ENCODE assay signal across 20 mouse cellular contexts in the genomic region with DNA sequence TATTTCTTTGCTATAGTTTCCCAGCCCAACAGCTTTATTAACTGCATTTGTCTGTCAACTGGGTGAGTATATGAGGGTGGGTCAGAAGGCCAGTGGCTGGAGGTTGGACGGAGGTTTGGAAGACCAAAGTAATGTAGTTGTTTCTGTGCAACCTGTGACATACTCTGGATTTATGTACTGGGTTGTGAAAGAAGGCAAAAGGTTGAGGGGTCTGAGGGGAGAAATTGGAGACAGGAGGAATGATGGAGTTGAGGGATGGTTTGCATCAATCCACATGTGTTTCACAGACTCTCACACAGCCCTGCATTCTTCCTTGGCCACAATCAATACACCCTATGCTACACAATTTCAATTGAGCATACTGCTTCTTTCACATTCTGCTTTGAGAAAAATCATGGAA. TPM values are rescaled to one million over a fixed set of nuclear protein-coding genes. Genes with fewer than 3 reads are reported as not detected.
A peak's percentile ranks its signal among the peaks of the same experiment; 100 is the strongest.
DNase-seq lines count a peak whose midpoint lies in the region; ATAC-seq lines count a peak whose summit lies in the region.
"Had no signal": no experiment of that assay in that cellular context is flagged by ENCODE, and none has a peak within 500 bp of the region (broad histone marks: within the 10 kb centered on the region; RNA-seq: fewer than 3 reads in every experiment).

No protein-coding gene starts in this region.

- no peak overlapping the region for H3K4me2 ChIP-seq in forebrain, embryonic 15.5 days (replicated peaks)
- H3K4me2 ChIP-seq in midbrain, embryonic 11.5 days, result peak overlapping the region; percentile 75
- H3K4me2 ChIP-seq in midbrain, embryonic 14.5 days (ENCODE audit: low read length), result no peak overlapping the region
- no peak overlapping the region for H3K4me2 ChIP-seq in embryonic facial prominence, embryonic 11.5 days (ENCODE audit: low read depth, low read length)
- peak overlapping the region; percentile 70; the same call in 1 of the 2 replicates for H3K4me2 ChIP-seq in limb, embryonic 12.5 days

- H3K9me3 ChIP-seq in forebrain, embryonic 10.5 days, result no peaks in the 10 kb centered on the region
- no peaks in the 10 kb centered on the region for H3K9me3 ChIP-seq in forebrain, embryonic 15.5 days
- H3K9me3 ChIP-seq in midbrain, embryonic 11.5 days (ENCODE audit: control insufficient read depth, low read length), result no peaks in the 10 kb centered on the region
- H3K9me3 ChIP-seq in midbrain, embryonic 14.5 days (ENCODE audit: control insufficient read depth, low read length), result no peaks in the 10 kb centered on the region
- no peaks in the 10 kb centered on the region for H3K9me3 ChIP-seq in embryonic facial prominence, embryonic 11.5 days (replicated peaks; ENCODE audit: control insufficient read depth, low read length)
- H3K9me3 ChIP-seq in limb, embryonic 12.5 days, result no peaks in the 10 kb centered on the region
- H3K9me3 ChIP-seq: G1E; heart, embryonic 12.5 days had no signal

- 0 out of 2 replicates have a peak overlapping the region, but pooled peaks have one; percentile 100 for H3K27ac ChIP-seq in forebrain, embryonic 10.5 days
- no peak overlapping the region for H3K27ac ChIP-seq in forebrain, embryonic 15.5 days (replicated peaks)
- no peak overlapping the region for H3K27ac ChIP-seq in midbrain, embryonic 11.5 days (ENCODE audit: low read depth, low read length)
- no peak overlapping the region for H3K27ac ChIP-seq in midbrain, embryonic 14.5 days (replicated peaks; ENCODE audit: low read depth, low read length)
- no peak overlapping the region for H3K27ac ChIP-seq in embryonic facial prominence, embryonic 11.5 days (replicated peaks; ENCODE audit: low read depth, low read length)
- no peak overlapping the region for H3K27ac ChIP-seq in limb, embryonic 12.5 days

- WGBS in forebrain, embryonic 10.5 days, result 76% methylated on average over 1 of the region's 1 CpGs
- 84% methylated on average over 1 of the region's 1 CpGs for WGBS in forebrain, embryonic 15.5 days
- WGBS in midbrain, embryonic 11.5 days, result 67% methylated on average over 1 of the region's 1 CpGs
- 68% methylated on average over 1 of the region's 1 CpGs for WGBS in midbrain, embryonic 14.5 days
- 53% methylated on average over 1 of the region's 1 CpGs for WGBS in embryonic facial prominence, embryonic 11.5 days
- 28% methylated on average over 1 of the region's 1 CpGs for WGBS in limb, embryonic 12.5 days

- no peak overlapping the region for H3K4me3 ChIP-seq in forebrain, embryonic 10.5 days
- H3K4me3 ChIP-seq in forebrain, embryonic 15.5 days, result no peak overlapping the region
- H3K4me3 ChIP-seq in midbrain, embryonic 11.5 days (ENCODE audit: low read depth, low read length), result no peak overlapping the region
- no peak overlapping the region for H3K4me3 ChIP-seq in midbrain, embryonic 14.5 days (replicated peaks; ENCODE audit: low read depth, low read length)
- no peak overlapping the region for H3K4me3 ChIP-seq in embryonic facial prominence, embryonic 11.5 days (ENCODE audit: low read depth, low read length)
- H3K4me3 ChIP-seq in limb, embryonic 12.5 days (replicated peaks), result no peak overlapping the region

- H3K4me1 ChIP-seq in forebrain, embryonic 10.5 days, result peaks cover 48% of the 10 kb centered on the region
- H3K4me1 ChIP-seq in forebrain, embryonic 15.5 days, result peaks cover 27% of the 10 kb centered on the region
- H3K4me1 ChIP-seq in midbrain, embryonic 11.5 days (ENCODE audit: control insufficient read depth, insufficient read depth, low read length), result peaks cover 19% of the 10 kb centered on the region
- peaks cover 25% of the 10 kb centered on the region for H3K4me1 ChIP-seq in midbrain, embryonic 14.5 days (ENCODE audit: control insufficient read depth, insufficient read depth, low read length)
- no peaks in the 10 kb centered on the region; the same call in 1 of the 2 replicates for H3K4me1 ChIP-seq in embryonic facial prominence, embryonic 11.5 days (ENCODE audit: control insufficient read depth, insufficient read depth, low read length)
- H3K4me1 ChIP-seq in limb, embryonic 12.5 days (replicated peaks), result peaks cover 37% of the 10 kb centered on the region

- H3K27me3 ChIP-seq in forebrain, embryonic 10.5 days (ENCODE audit: poor library complexity, severe bottlenecking), result no peaks in the 10 kb centered on the region
- no peaks in the 10 kb centered on the region for H3K27me3 ChIP-seq in forebrain, embryonic 15.5 days
- H3K27me3 ChIP-seq in midbrain, embryonic 11.5 days (ENCODE audit: control insufficient read depth, insufficient read depth, low read length), result no peaks in the 10 kb centered on the region
- H3K27me3 ChIP-seq in midbrain, embryonic 14.5 days (ENCODE audit: control insufficient read depth, insufficient read depth, low read length), result no peaks in the 10 kb centered on the region
- H3K27me3 ChIP-seq in embryonic facial prominence, embryonic 11.5 days (ENCODE audit: control insufficient read depth, insufficient read depth, low read length), result no peaks in the 10 kb centered on the region
- H3K27me3 ChIP-seq in limb, embryonic 12.5 days, result no peaks in the 10 kb centered on the region
- H3K27me3 ChIP-seq: heart, embryonic 12.5 days had no signal

- no peak for ATAC-seq in forebrain, embryonic 15.5 days (replicated peaks)
- no peak for ATAC-seq in midbrain, embryonic 11.5 days (ENCODE audit: low FRiP score)
- ATAC-seq in midbrain, embryonic 14.5 days (ENCODE audit: low FRiP score, low TSS enrichment), result no peak
- no peak for ATAC-seq in embryonic facial prominence, embryonic 11.5 days (replicated peaks; ENCODE audit: insufficient number of reproducible peaks, low FRiP score, low TSS enrichment, low read depth)
- no peak for ATAC-seq in limb, embryonic 12.5 days (ENCODE audit: insufficient number of reproducible peaks, insufficient read depth, low FRiP score, low TSS enrichment, low read depth)
- ATAC-seq: lung, postnatal 0 days had no signal

- H3K36me3 ChIP-seq in forebrain, embryonic 10.5 days (replicated peaks), result no peaks in the 10 kb centered on the region
- H3K36me3 ChIP-seq in forebrain, embryonic 15.5 days, result no peaks in the 10 kb centered on the region
- no peaks in the 10 kb centered on the region for H3K36me3 ChIP-seq in midbrain, embryonic 11.5 days (ENCODE audit: control insufficient read depth, insufficient read depth, low read length)
- no peaks in the 10 kb centered on the region for H3K36me3 ChIP-seq in midbrain, embryonic 14.5 days (ENCODE audit: control insufficient read depth, insufficient read depth, low read length)
- H3K36me3 ChIP-seq in embryonic facial prominence, embryonic 11.5 days (replicated peaks; ENCODE audit: control insufficient read depth, insufficient read depth, low read depth, low read length), result no peaks in the 10 kb centered on the region
- H3K36me3 ChIP-seq in limb, embryonic 12.5 days, result no peaks in the 10 kb centered on the region
- H3K36me3 ChIP-seq: G1E; heart, embryonic 12.5 days had no signal

- no peak overlapping the region for H3K9ac ChIP-seq in forebrain, embryonic 15.5 days (replicated peaks)
- 0 out of 2 replicates have a peak overlapping the region, but pooled peaks have one; percentile 1 for H3K9ac ChIP-seq in midbrain, embryonic 11.5 days (ENCODE audit: low read length)
- no peak overlapping the region for H3K9ac ChIP-seq in midbrain, embryonic 14.5 days (replicated peaks; ENCODE audit: low read length)
- no peak overlapping the region for H3K9ac ChIP-seq in embryonic facial prominence, embryonic 11.5 days (replicated peaks; ENCODE audit: low read length)
- no peak overlapping the region for H3K9ac ChIP-seq in limb, embryonic 12.5 days (replicated peaks)
- H3K9ac ChIP-seq: heart, embryonic 12.5 days had no signal

- DNase-seq in forebrain, embryonic 10.5 days (ENCODE audit: extremely low spot score, low spot score), result no peak
- no peak for DNase-seq in midbrain, embryonic 11.5 days (ENCODE audit: low spot score, missing footprints)
- no peak for DNase-seq in midbrain, embryonic 14.5 days
- DNase-seq in embryonic facial prominence, embryonic 11.5 days (ENCODE audit: low spot score), result peak; percentile 55
- no peak for DNase-seq in gastrocnemius, adult 18-20 months (ENCODE audit: low spot score)
- no peak for DNase-seq in gastrocnemius, postnatal 25 days
- DNase-seq: adrenal gland, postnatal 14 days; cerebellum, adult 11 months; cerebellum, postnatal 14 days; heart, postnatal 4 days; kidney, adult 2 months; kidney, postnatal 10 days; liver; right cerebral cortex, postnatal 14 days; thymus, postnatal 4 days had no signal

RNA-seq across cellular contexts. Expression of gene Zmynd11, which starts 1.4 kb away (rescaled TPM):
- polyA plus RNA-seq in forebrain, embryonic 10.5 days (2016; fragmentation: Nextera tagmentation; extraction: Ambion mirVana), result 103 and 104 TPM in 2 replicates
- polyA plus RNA-seq in forebrain, embryonic 15.5 days (2015; fragmentation: Nextera tagmentation; extraction: Ambion mirVana), result 179 and 187 TPM in 2 replicates
- 153 TPM in 2 replicates for polyA plus RNA-seq in midbrain, embryonic 11.5 days (2014; fragmentation: Nextera tagmentation; extraction: Ambion mirVana)
- polyA plus RNA-seq in midbrain, embryonic 14.5 days (2014; fragmentation: Nextera tagmentation; extraction: Ambion mirVana), result 146 and 198 TPM in 2 replicates
- 123 and 132 TPM in 2 replicates for polyA plus RNA-seq in embryonic facial prominence, embryonic 11.5 days (2014; fragmentation: Nextera tagmentation; extraction: Ambion mirVana)
- 125 TPM in 2 replicates for polyA plus RNA-seq in limb, embryonic 12.5 days (2016; fragmentation: Nextera tagmentation; extraction: Ambion mirVana)
- total RNA-seq in gastrocnemius, adult 18-20 months (2021), result 10 to 100 TPM; 86.7 to 98.2 TPM
- 10 to 100 TPM; 74.9 to 76.2 TPM for total RNA-seq in gastrocnemius, postnatal 25 days (2021)

Comparison
In these comparisons a context has a peak if more than half of its experiments do, and no peak if none do; other contexts are left out.
1. H3K4me2 ChIP-seq: peak in midbrain, embryonic 11.5 days (single experiment) and limb, embryonic 12.5 days (single experiment); none in forebrain, embryonic 15.5 days (single experiment), midbrain, embryonic 14.5 days (single experiment) and embryonic facial prominence, embryonic 11.5 days (single experiment).